Mouse (Mus musculus) forebrain, embryonic 15.5 days (tissue): Measurements from ENCODE around the gene Matn4. TPM values are rescaled to one million over a fixed set of nuclear protein-coding genes. Genes with fewer than 3 reads are reported as not detected.

Experiments used
- ATAC-seq: fragments of 200-750 bp; cut with Nextera tagmentation; replicated peaks from 2 replicates; pipeline ENCODE4 v1.8.0; 2017; ENCODE audit warnings: mild to moderate bottlenecking, moderate TSS enrichment, moderate library complexity
- H3K27ac ChIP-seq: fragments of 300-500 bp; sonication (generic); replicated peaks from 2 replicates; pipeline ENCODE4 v1.5.1; 2015; ENCODE audit warnings: mild to moderate bottlenecking, inconsistent platforms
- H3K27me3 ChIP-seq: fragments of 300-500 bp; sonication (generic); 2 replicates; pipeline ENCODE4 v1.6.1; 2015; ENCODE audit warnings: inconsistent platforms
- H3K36me3 ChIP-seq: fragments of 300-500 bp; sonication (generic); 2 replicates; pipeline ENCODE4 v1.6.1; 2015; ENCODE audit warnings: mild to moderate bottlenecking, inconsistent platforms
- H3K4me1 ChIP-seq: fragments of 300-500 bp; sonication (generic); 2 replicates; pipeline ENCODE4 v1.6.1; 2015; ENCODE audit warnings: inconsistent platforms
- H3K4me2 ChIP-seq: fragments of 300-500 bp; sonication (generic); replicated peaks from 2 replicates; pipeline ENCODE4 v1.6.1; 2015; ENCODE audit warnings: mild to moderate bottlenecking, inconsistent platforms
- H3K4me3 ChIP-seq: fragments of 300-500 bp; sonication (generic); 2 replicates; pipeline ENCODE4 v1.5.1; 2015; ENCODE audit warnings: mild to moderate bottlenecking, inconsistent platforms
- H3K9ac ChIP-seq: fragments of 300-500 bp; sonication (generic); replicated peaks from 2 replicates; pipeline ENCODE4 v1.6.1; 2015; ENCODE audit warnings: mild to moderate bottlenecking, inconsistent platforms
- H3K9me3 ChIP-seq: fragments of 300-500 bp; sonication (generic); 2 replicates; pipeline ENCODE4 v1.6.1; 2016; ENCODE audit warnings: inconsistent platforms
- WGBS: fragments of 180-500 bp; shearing (Covaris S2); methylation state at CpG from one replicate; pipeline ENCODE4 v1.1.7; 2015; ENCODE audit warnings: mixed read lengths; 5-methylcytosine and 5-hydroxymethylcytosine counted together
- polyA plus RNA-seq: library from polyadenylated mRNA; unstranded; fragments of >200 nt; fragmentation: Nextera tagmentation; extraction: Ambion mirVana; gene quantifications from 2 replicates; pipeline ENCODE4 v1.2.1, GENCODE M21; 2015

The Matn4 gene
- polyA plus RNA-seq, 1 experiment from 2014 or later, result 0.94 TPM

DNA sequence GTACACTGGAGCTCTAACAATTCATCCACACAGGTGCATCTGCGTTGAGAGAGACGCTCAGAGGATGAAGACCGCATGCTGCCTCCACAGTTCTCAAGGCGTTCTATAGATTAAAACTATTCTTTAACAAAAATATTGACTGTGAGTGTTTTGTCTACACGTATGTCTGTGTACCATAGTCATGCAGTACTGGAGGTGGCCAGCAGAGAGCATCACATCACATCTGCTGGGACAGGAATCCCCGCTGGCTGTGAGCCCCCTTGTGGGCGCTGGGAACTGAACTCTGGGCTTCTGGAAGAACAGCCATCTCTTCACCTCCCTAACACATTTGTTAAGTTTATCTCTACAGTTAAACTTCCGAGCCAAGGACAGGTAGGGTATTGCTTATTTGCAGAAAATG, 23.2 kb downstream of the Matn4 start:
- H3K36me3 ChIP-seq, result no peaks in the 10 kb centered on the region
- no peaks in the 10 kb centered on the region for H3K9me3 ChIP-seq
- no peak overlapping the region for H3K4me3 ChIP-seq
- no peak overlapping the region for H3K27ac ChIP-seq
- WGBS, result 80% methylated on average over 8 of the region's 8 CpGs
- no peaks in the 10 kb centered on the region for H3K27me3 ChIP-seq
- no peak overlapping the region for H3K4me2 ChIP-seq
- peaks cover 10% of the 10 kb centered on the region for H3K4me1 ChIP-seq
- no peak for ATAC-seq
- no peak overlapping the region for H3K9ac ChIP-seq

DNA sequence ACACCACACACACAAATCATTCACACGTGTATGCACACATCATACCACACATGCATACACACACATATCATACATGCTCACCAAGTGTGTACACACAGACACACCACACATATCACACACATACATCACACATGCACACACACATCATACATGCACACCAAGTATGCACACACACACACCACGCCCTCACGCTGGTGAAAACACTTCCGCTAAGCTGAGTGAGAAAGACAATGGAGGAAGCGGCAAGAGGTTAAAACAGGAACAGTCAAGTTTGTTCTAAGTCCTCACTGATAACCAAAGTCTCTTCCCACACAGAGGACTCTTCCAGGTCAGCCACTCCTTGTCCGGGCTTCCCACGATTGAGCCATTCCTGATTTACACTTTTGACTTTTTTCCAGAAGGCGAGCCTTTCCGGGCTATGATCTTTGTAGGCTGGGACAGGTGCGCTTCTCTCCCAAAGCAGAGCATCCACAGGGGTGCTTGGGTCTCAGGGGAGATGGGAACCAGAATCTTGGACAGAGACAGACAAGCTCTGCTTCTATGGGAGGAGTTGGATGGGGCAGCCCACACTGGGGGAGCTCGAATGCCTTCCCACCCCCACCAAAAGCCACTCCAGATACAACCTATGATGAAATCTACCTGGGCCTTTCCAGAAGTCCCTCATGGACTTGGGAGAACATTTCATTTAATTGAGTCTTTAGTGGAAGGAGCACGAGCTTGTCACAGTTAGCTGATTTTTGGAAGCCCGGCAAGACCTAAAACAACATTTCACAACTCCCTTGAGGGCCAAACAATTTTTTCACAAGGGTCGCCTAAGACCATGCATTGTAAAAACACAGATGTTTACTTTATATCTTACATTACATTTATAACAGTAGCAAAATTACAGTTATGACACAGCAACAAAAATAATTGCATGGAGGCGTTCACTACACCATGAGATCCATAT, 27.2 kb downstream of the Matn4 start:
- Histone ChIP-seq H3K4me3 (no peak overlapping the region), H3K36me3 (no peaks in the 10 kb centered on the region), H3K27ac (no peak overlapping the region), H3K27me3 (no peaks in the 10 kb centered on the region), H3K4me2 (no peak overlapping the region), H3K9ac (no peak overlapping the region), H3K9me3 (no peaks in the 10 kb centered on the region), H3K4me1 (no peaks in the 10 kb centered on the region)
- 92% methylated on average over 15 of the region's 15 CpGs for WGBS
- ATAC-seq, result no peak

DNA sequence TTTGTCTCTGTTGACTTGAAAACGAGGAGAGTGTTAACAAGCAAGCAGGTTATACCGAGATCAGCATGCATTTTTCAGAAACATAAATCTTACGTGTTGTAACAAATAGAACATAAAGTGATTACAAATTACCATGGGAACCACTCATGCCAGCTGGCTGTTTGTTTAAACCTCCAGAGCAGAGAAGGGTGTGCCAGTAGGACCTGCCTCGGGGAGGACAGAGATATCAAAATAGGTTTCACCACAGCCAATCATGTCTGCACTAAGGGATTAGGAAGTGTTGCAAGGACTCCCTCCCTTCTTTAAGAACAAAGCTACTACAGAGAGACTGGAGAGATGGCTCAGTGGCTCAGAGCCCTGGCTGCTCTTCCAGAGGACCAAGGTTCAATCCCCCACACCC, 31.8 kb downstream of the Matn4 start:
- Histone ChIP-seq H3K4me2 (no peak overlapping the region), H3K9ac (no peak overlapping the region), H3K36me3 (no peaks in the 10 kb centered on the region), H3K27ac (no peak overlapping the region), H3K9me3 (no peaks in the 10 kb centered on the region), H3K4me1 (no peaks in the 10 kb centered on the region), H3K27me3 (no peaks in the 10 kb centered on the region), H3K4me3 (no peak overlapping the region)
- 52% methylated on average over 4 of the region's 4 CpGs for WGBS
- no peak for ATAC-seq

- H3K27ac ChIP-seq, result no peak overlapping the region
- no peak for ATAC-seq
- 40% methylated on average over 3 of the region's 3 CpGs for WGBS
- no peaks in the 10 kb centered on the region for H3K4me1 ChIP-seq
- H3K36me3 ChIP-seq, result no peaks in the 10 kb centered on the region
- H3K9ac ChIP-seq, result no peak overlapping the region
- no peaks in the 10 kb centered on the region for H3K9me3 ChIP-seq
- no peak overlapping the region for H3K4me3 ChIP-seq
- no peak overlapping the region for H3K4me2 ChIP-seq
- no peaks in the 10 kb centered on the region for H3K27me3 ChIP-seq
These were observed 32.4 kb downstream of the Matn4 start for GRCm38 (mm10) chr2:164372408-164373053.

DNA sequence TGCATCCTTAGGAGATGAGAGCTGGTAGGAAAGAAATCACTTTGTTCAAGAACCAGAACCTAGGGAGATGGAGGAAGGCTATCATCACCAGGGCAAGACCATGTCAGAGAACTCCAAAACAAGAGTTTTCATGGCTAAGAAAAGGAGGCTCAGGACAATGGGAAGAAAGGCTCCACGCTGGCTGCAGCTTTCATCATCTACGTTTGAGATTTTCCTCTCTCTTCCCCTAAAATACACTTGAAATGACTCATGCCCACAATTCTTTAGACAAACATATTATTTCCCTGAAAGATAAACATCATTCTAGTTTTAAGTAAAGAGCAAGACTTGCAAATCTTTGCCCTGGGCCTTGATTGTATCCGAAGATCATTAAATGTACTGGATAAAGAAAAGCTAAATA, 33.6 kb downstream of the Matn4 start:
- Histone ChIP-seq H3K27me3 (no peaks in the 10 kb centered on the region), H3K4me1 (no peaks in the 10 kb centered on the region), H3K9me3 (no peaks in the 10 kb centered on the region), H3K36me3 (no peaks in the 10 kb centered on the region), H3K4me2 (no peak overlapping the region), H3K4me3 (no peak overlapping the region), H3K9ac (no peak overlapping the region), H3K27ac (no peak overlapping the region)
- ATAC-seq, result no peak
- WGBS, result 81% methylated on average over 3 of the region's 3 CpGs

- H3K4me2 ChIP-seq, result no peak overlapping the region
- WGBS, result 77% methylated on average over 6 of the region's 6 CpGs
- H3K27ac ChIP-seq, result no peak overlapping the region
- no peak overlapping the region for H3K9ac ChIP-seq
- H3K4me3 ChIP-seq, result no peak overlapping the region
- no peaks in the 10 kb centered on the region for H3K36me3 ChIP-seq
- no peaks in the 10 kb centered on the region for H3K27me3 ChIP-seq
- H3K9me3 ChIP-seq, result no peaks in the 10 kb centered on the region
- H3K4me1 ChIP-seq, result no peaks in the 10 kb centered on the region
- ATAC-seq, result no peak
These were observed 36.3 kb downstream of the Matn4 start for GRCm38 (mm10) chr2:164368620-164369105.

- no peak overlapping the region for H3K27ac ChIP-seq
- ATAC-seq, result no peak
- H3K9me3 ChIP-seq, result no peaks in the 10 kb centered on the region
- no peak overlapping the region for H3K4me3 ChIP-seq
- no peak overlapping the region for H3K9ac ChIP-seq
- no peaks in the 10 kb centered on the region for H3K27me3 ChIP-seq
- 25% methylated on average over 3 of the region's 3 CpGs for WGBS
- no peaks in the 10 kb centered on the region for H3K4me1 ChIP-seq
- H3K4me2 ChIP-seq, result no peak overlapping the region
- no peaks in the 10 kb centered on the region for H3K36me3 ChIP-seq
These were observed 38.0 kb downstream of the Matn4 start for GRCm38 (mm10) chr2:164366947-164367346.

GRCm38 (mm10) chr2:164360974-164361657, 43.8 kb downstream of the Matn4 start:
- ATAC-seq, result no peak
- Histone ChIP-seq H3K27ac (no peak overlapping the region), H3K9me3 (no peaks in the 10 kb centered on the region), H3K36me3 (no peaks in the 10 kb centered on the region), H3K4me3 (no peak overlapping the region), H3K27me3 (no peaks in the 10 kb centered on the region), H3K4me1 (no peaks in the 10 kb centered on the region), H3K4me2 (no peak overlapping the region), H3K9ac (no peak overlapping the region)
- 30% methylated on average over 13 of the region's 13 CpGs for WGBS

- H3K4me2 ChIP-seq, result no peak overlapping the region
- no peak overlapping the region for H3K4me3 ChIP-seq
- no peak for ATAC-seq
- no peaks in the 10 kb centered on the region for H3K4me1 ChIP-seq
- no peaks in the 10 kb centered on the region for H3K27me3 ChIP-seq
- H3K9me3 ChIP-seq, result no peaks in the 10 kb centered on the region
- no peak overlapping the region for H3K9ac ChIP-seq
- 84% methylated on average over 5 of the region's 5 CpGs for WGBS
- H3K27ac ChIP-seq, result no peak overlapping the region
- H3K36me3 ChIP-seq, result no peaks in the 10 kb centered on the region
These were observed 45.3 kb downstream of the Matn4 start for GRCm38 (mm10) chr2:164359668-164360067.

- no peaks in the 10 kb centered on the region for H3K9me3 ChIP-seq
- 90% methylated on average over 5 of the region's 5 CpGs for WGBS
- no peak overlapping the region for H3K4me3 ChIP-seq
- H3K4me2 ChIP-seq, result no peak overlapping the region
- H3K27me3 ChIP-seq, result no peaks in the 10 kb centered on the region
- no peaks in the 10 kb centered on the region for H3K4me1 ChIP-seq
- ATAC-seq, result no peak
- no peaks in the 10 kb centered on the region for H3K36me3 ChIP-seq
- no peak overlapping the region for H3K9ac ChIP-seq
- H3K27ac ChIP-seq, result no peak overlapping the region
These were observed 45.9 kb downstream of the Matn4 start for GRCm38 (mm10) chr2:164359031-164359430.

GRCm38 (mm10) chr2:164358373-164358772, 46.6 kb downstream of the Matn4 start:
- no peak for ATAC-seq
- WGBS, result 79% methylated on average over 3 of the region's 3 CpGs
- no peaks in the 10 kb centered on the region for H3K27me3 ChIP-seq
- no peak overlapping the region for H3K4me2 ChIP-seq
- H3K4me3 ChIP-seq, result no peak overlapping the region
- no peaks in the 10 kb centered on the region for H3K36me3 ChIP-seq
- no peak overlapping the region for H3K9ac ChIP-seq
- H3K4me1 ChIP-seq, result no peaks in the 10 kb centered on the region
- H3K27ac ChIP-seq, result no peak overlapping the region
- no peaks in the 10 kb centered on the region for H3K9me3 ChIP-seq
